Mouse (Mus musculus): ENCODE measurements around the gene Pacsin3.

- TF ChIP-seq POLR2A (IDR thresholded peaks at IDR 0.05; ENCODE audit: borderline replicate concordance, insufficient read depth, low read length) (no peak), CTCF (IDR thresholded peaks at IDR 0.05; ENCODE audit: borderline replicate concordance, insufficient read depth, low read depth, low read length) (no peak)
Observed at GRCm38 (mm10) chr2:91259493-91259892, 3.7 kb downstream of the Pacsin3 start.
